Mouse (Mus musculus) MEL (cell line): ENCODE data around the gene Shisa9. TPM values are rescaled to one million over a fixed set of nuclear protein-coding genes. Genes with fewer than 3 reads are reported as not detected.

Experiments used
- DNase-seq: peaks from one replicate; pipeline ENCODE4 v3.0.0; 2011; ENCODE audit warnings: low read depth, low spot score
- H3K27ac ChIP-seq: 2 replicates; pipeline ENCODE4 v1.5.1; 2012; ENCODE audit warnings: low read depth, mild to moderate bottlenecking, control low read depth, low read length, moderate library complexity; ENCODE audit not compliant: control insufficient read depth
- H3K27me3 ChIP-seq, 2 experiments: fragments of 150-350 bp in 1 of 2; sonication (generic) in 1 of 2; 2 replicates each; pipeline ENCODE4 v1.6.1; 2012; ENCODE audit warnings: low read length in 2 of 2, mild to moderate bottlenecking in 2 of 2, improper control_type of control experiment in 1 of 2, moderate library complexity in 1 of 2; ENCODE audit not compliant: insufficient read depth in 2 of 2, control insufficient read depth in 1 of 2
- H3K36me3 ChIP-seq, 2 experiments: 2 replicates each; pipeline ENCODE4 v1.6.1; 2012 to 2014; ENCODE audit warnings: low read length in 2 of 2, improper control_type of control experiment in 1 of 2, inconsistent platforms in 1 of 2, mild to moderate bottlenecking in 1 of 2; ENCODE audit not compliant: insufficient read depth in 2 of 2, control insufficient read depth in 1 of 2
- H3K4me1 ChIP-seq, 2 experiments: fragments of 150-350 bp in 1 of 2; sonication (generic) in 1 of 2; 2 replicates each; pipeline ENCODE4 v1.6.1; 2012; ENCODE audit warnings: low read length in 2 of 2, improper control_type of control experiment in 1 of 2, mild to moderate bottlenecking in 1 of 2; ENCODE audit not compliant: insufficient read depth in 2 of 2, control insufficient read depth in 1 of 2
- H3K4me3 ChIP-seq, 2 experiments: fragments of 150-350 bp in 1 of 2; sonication (generic) in 1 of 2; 2 replicates each; pipeline ENCODE4 v1.5.1; 2012; ENCODE audit warnings: low read depth in 2 of 2, low read length in 2 of 2, mild to moderate bottlenecking in 2 of 2, moderate library complexity in 2 of 2, control low read depth in 1 of 2, improper control_type of control experiment in 1 of 2; ENCODE audit not compliant: control insufficient read depth in 1 of 2, insufficient read depth in 1 of 2
- H3K79me2 ChIP-seq: 2 replicates; pipeline ENCODE4 v1.6.1; 2012; ENCODE audit warnings: mild to moderate bottlenecking, low read length, moderate library complexity; ENCODE audit not compliant: control insufficient read depth, poor library complexity, insufficient read depth
- H3K9ac ChIP-seq: 2 replicates; pipeline ENCODE4 v1.6.1; 2012; ENCODE audit warnings: low read depth, mild to moderate bottlenecking, control low read depth, low read length, moderate library complexity; ENCODE audit not compliant: control insufficient read depth, poor library complexity, severe bottlenecking
- H3K9me3 ChIP-seq: fragments of 150-350 bp; sonication (generic); replicated peaks from 2 replicates; pipeline ENCODE4 v1.6.1; 2012; ENCODE audit warnings: mild to moderate bottlenecking, low read length, improper control_type of control experiment, moderate library complexity; ENCODE audit not compliant: insufficient read depth
- CTCF ChIP-seq, 3 experiments: IDR thresholded peaks in 2 of 3; conservative IDR thresholded peaks in 1 of 3; 2 replicates each; pipeline ENCODE4 v1.5.1; 2011 to 2012; ENCODE audit warnings: low read length in 3 of 3, low read depth in 2 of 3, mild to moderate bottlenecking in 2 of 3, improper control_type of control experiment in 1 of 3, inconsistent platforms in 1 of 3, mixed read lengths in 1 of 3, moderate library complexity in 1 of 3; ENCODE audit not compliant: control insufficient read depth in 1 of 3, insufficient read depth in 1 of 3, poor library complexity in 1 of 3, severe bottlenecking in 1 of 3
- ELF1 ChIP-seq: IDR thresholded peaks from 2 replicates; pipeline ENCODE4 v1.6.1; 2014; ENCODE audit warnings: low read depth, mild to moderate bottlenecking, inconsistent platforms, low read length, improper control_type of control experiment, moderate library complexity
- GABPA ChIP-seq: IDR thresholded peaks from 2 replicates; pipeline ENCODE4 v1.6.1; 2012; ENCODE audit warnings: low read depth, mild to moderate bottlenecking, inconsistent platforms, low read length, improper control_type of control experiment, moderate library complexity
- JUND ChIP-seq: IDR thresholded peaks from 2 replicates; pipeline ENCODE4 v1.6.1; 2011; ENCODE audit warnings: low read depth, mild to moderate bottlenecking, improper control_type of control experiment, low read length
- KAT2A ChIP-seq: conservative IDR thresholded peaks from 2 replicates; pipeline ENCODE4 v1.6.1; 2012; ENCODE audit warnings: low read depth, low read length, improper control_type of control experiment, inconsistent platforms
- MAFK ChIP-seq: IDR thresholded peaks from 2 replicates; pipeline ENCODE4 v1.6.1; 2011; ENCODE audit warnings: low read depth, mild to moderate bottlenecking, low read length, improper control_type of control experiment, borderline replicate concordance
- MAX ChIP-seq: IDR thresholded peaks from 2 replicates; pipeline ENCODE4 v1.6.1; 2011; ENCODE audit warnings: low read length, improper control_type of control experiment
- MXI1 ChIP-seq: IDR thresholded peaks from 2 replicates; pipeline ENCODE4 v1.6.1; 2011; ENCODE audit warnings: mild to moderate bottlenecking, low read depth, low read length, improper control_type of control experiment
- MYB ChIP-seq: IDR thresholded peaks from 2 replicates; pipeline ENCODE4 v1.6.1; 2011; ENCODE audit warnings: mild to moderate bottlenecking, low read depth, low read length, improper control_type of control experiment
- NELFE ChIP-seq: IDR thresholded peaks from 2 replicates; pipeline ENCODE4 v1.6.1; 2011; ENCODE audit warnings: low read depth, low read length, improper control_type of control experiment
- POLR2A ChIP-seq, 2 experiments: IDR thresholded peaks; 2 replicates each; pipeline ENCODE4 v1.6.1; 2011 to 2012; ENCODE audit warnings: low read length in 2 of 2, mild to moderate bottlenecking in 2 of 2, control low read depth in 1 of 2, improper control_type of control experiment in 1 of 2, low read depth in 1 of 2, moderate library complexity in 1 of 2; ENCODE audit not compliant: control insufficient read depth in 1 of 2, insufficient read depth in 1 of 2, poor library complexity in 1 of 2
- POLR2AphosphoS2 ChIP-seq: IDR thresholded peaks from 2 replicates; pipeline ENCODE4 v1.6.1; 2011; ENCODE audit warnings: low read length, improper control_type of control experiment
- POLR2AphosphoS5 ChIP-seq: IDR thresholded peaks from 2 replicates; pipeline ENCODE4 v1.6.1; 2012; ENCODE audit warnings: low read depth, borderline replicate concordance, mild to moderate bottlenecking, inconsistent platforms, low read length, moderate library complexity, mixed read lengths
- RAD21 ChIP-seq: IDR thresholded peaks from 2 replicates; pipeline ENCODE4 v1.6.1; 2011; ENCODE audit warnings: mild to moderate bottlenecking, low read depth, low read length, improper control_type of control experiment
- SIN3A ChIP-seq: IDR thresholded peaks from 2 replicates; pipeline ENCODE4 v1.6.1; 2012; ENCODE audit warnings: low read length, improper control_type of control experiment, inconsistent platforms
- SMC3 ChIP-seq: IDR thresholded peaks from 2 replicates; pipeline ENCODE4 v1.6.1; 2011; ENCODE audit warnings: low read depth, low read length, improper control_type of control experiment
- TBP ChIP-seq: IDR thresholded peaks from 2 replicates; pipeline ENCODE4 v1.8.0; 2011; ENCODE audit warnings: low read depth, low read length, improper control_type of control experiment
- TCF12 ChIP-seq: IDR thresholded peaks from 2 replicates; pipeline ENCODE4 v1.6.1; 2014; ENCODE audit warnings: low read depth, mild to moderate bottlenecking, inconsistent platforms, low read length, improper control_type of control experiment, moderate library complexity
- USF2 ChIP-seq, 2 experiments: IDR thresholded peaks; 2 replicates each; pipeline ENCODE4 v1.6.1; 2011 to 2012; ENCODE audit warnings: improper control_type of control experiment in 2 of 2, low read length in 2 of 2, borderline replicate concordance in 1 of 2, inconsistent platforms in 1 of 2, low read depth in 1 of 2, mild to moderate bottlenecking in 1 of 2; ENCODE audit not compliant: insufficient read depth in 1 of 2
- ZMIZ1 ChIP-seq: IDR thresholded peaks from 2 replicates; pipeline ENCODE4 v1.6.1; 2012; ENCODE audit warnings: low read depth, mild to moderate bottlenecking, inconsistent platforms, low read length, improper control_type of control experiment, moderate library complexity
- polyA plus RNA-seq, 2 experiments: library from polyadenylated mRNA; stranded (reverse) in 1 of 2; unstranded in 1 of 2; fragments of >175 nt in 1 of 2; fragments of >200 nt in 1 of 2; gene quantifications; 2 replicates each; pipeline versions ENCODE4 v1.2.1 to v1.2.4; 2012; ENCODE audit warnings: low replicate concordance in 2 of 2, low read depth in 1 of 2; ENCODE audit not compliant: insufficient read length in 2 of 2, insufficient read depth in 1 of 2, missing spikeins in 1 of 2
- total RNA-seq: library from RNA; depleted of rRNA; stranded (reverse); fragments of 300-350 nt; gene quantifications from 2 replicates; pipeline ENCODE4 v1.2.3, GENCODE M21; 2012

Gene Shisa9
- total and polyA plus RNA-seq, 3 experiments: not detected

DNA sequence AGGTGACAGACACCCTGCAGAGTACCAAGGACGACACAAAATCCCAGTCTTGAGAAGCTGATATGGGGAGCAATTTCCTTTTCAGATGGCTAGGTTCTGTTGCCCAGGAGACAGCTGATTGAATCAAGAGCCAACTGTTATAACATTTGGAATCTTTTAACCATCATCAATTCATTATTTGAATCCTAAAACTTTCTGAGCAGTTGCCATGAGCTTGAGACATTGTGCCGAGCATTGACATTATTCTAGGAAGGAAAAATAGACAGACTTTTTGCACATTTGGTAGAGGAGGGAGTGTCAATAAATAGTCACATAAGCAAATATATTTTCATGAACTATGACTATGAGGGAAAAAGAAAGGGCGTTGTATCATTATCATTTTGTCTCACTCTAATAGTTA lies 243.0 kb downstream of the Shisa9 start:
- no peak for TF ChIP-seq CTCF (IDR thresholded peaks at IDR 0.05 in 2 of 3, conservative IDR thresholded peaks at IDR 0.05 in 1 of 3; ENCODE audit: control insufficient read depth in 1 of 3, insufficient read depth in 1 of 3, low read depth in 2 of 3, low read length in 3 of 3, poor library complexity in 1 of 3, severe bottlenecking in 1 of 3)
- no peak for TF ChIP-seq SMC3
- TF ChIP-seq MXI1: no peak
- TF ChIP-seq RAD21: no peak
- TF ChIP-seq KAT2A: no peak
- no peak for TF ChIP-seq ELF1
- no peak for TF ChIP-seq ZMIZ1
- no peak for TF ChIP-seq JUND
- no peak for TF ChIP-seq TCF12
- no peak for TF ChIP-seq POLR2AphosphoS2
- TF ChIP-seq POLR2AphosphoS5: no peak
- no peak for TF ChIP-seq GABPA
- no peak for TF ChIP-seq MAFK
- no peak for TF ChIP-seq SIN3A
- TF ChIP-seq USF2 (IDR thresholded peaks at IDR 0.05; ENCODE audit: borderline replicate concordance in 1 of 2, insufficient read depth in 1 of 2, low read depth in 1 of 2, low read length in 2 of 2): no peak
- no peak for TF ChIP-seq TBP
- TF ChIP-seq MYB: no peak
- no peak for TF ChIP-seq MAX
- no peak for TF ChIP-seq NELFE
- TF ChIP-seq POLR2A (IDR thresholded peaks at IDR 0.05; ENCODE audit: control insufficient read depth in 1 of 2, insufficient read depth in 1 of 2, low read depth in 1 of 2, low read length in 2 of 2, poor library complexity in 1 of 2): no peak
- H3K27me3 ChIP-seq: no peaks in the 10 kb centered on the region

DNA sequence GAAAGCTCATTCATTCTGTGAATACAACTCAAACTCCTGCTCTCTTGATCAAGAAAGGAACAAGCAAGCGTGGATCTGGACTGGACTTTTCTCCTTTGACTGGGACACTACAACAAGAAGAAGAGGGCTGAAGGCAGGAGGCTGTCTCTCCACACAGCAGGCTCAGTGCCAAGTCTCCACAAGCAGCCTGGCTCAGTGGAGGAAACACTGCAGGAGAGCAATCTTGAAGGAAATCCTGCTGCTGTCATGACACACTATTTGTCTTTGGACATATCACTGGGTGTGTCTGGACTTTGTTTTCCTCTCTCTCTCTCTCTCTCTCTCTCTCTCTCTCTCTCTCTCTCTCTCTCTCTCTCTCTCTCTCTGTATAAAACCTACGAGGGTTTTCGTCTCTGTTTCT lies 249.4 kb downstream of the Shisa9 start:
- Histone ChIP-seq H3K9me3 (no peaks in the 10 kb centered on the region), H3K27me3 (no peaks in the 10 kb centered on the region), H3K79me2 (no peaks in the 10 kb centered on the region), H3K27ac (no peak overlapping the region), H3K4me1 (no peaks in the 10 kb centered on the region), H3K9ac (no peak overlapping the region), H3K36me3 (no peaks in the 10 kb centered on the region), H3K4me3 (no peak overlapping the region)
- no peak for TF ChIP-seq TBP
- no peak for TF ChIP-seq POLR2AphosphoS2
- TF ChIP-seq JUND: no peak
- DNase-seq: no peak

More for the DNA sequence above, 243.0 kb downstream of the Shisa9 start:
- Histone ChIP-seq H3K9me3 (no peaks in the 10 kb centered on the region), H3K9ac (no peak overlapping the region), H3K4me1 (no peaks in the 10 kb centered on the region), H3K79me2 (no peaks in the 10 kb centered on the region), H3K27ac (no peak overlapping the region), H3K36me3 (no peaks in the 10 kb centered on the region), H3K4me3 (no peak overlapping the region)
- DNase-seq: no peak
